Mouse (Mus musculus) midbrain, postnatal 0 days (tissue): ENCODE data around the gene Ccser1. TPM values are rescaled to one million over a fixed set of nuclear protein-coding genes. Genes with fewer than 3 reads are reported as not detected.

ENCODE experiments used
- ATAC-seq: fragments of 200-750 bp; cut with Nextera tagmentation; 2 replicates; pipeline ENCODE4 v1.8.0; 2017; ENCODE audit warnings: moderate number of reproducible peaks, mild to moderate bottlenecking, moderate TSS enrichment, moderate library complexity; ENCODE audit not compliant: low FRiP score
- DNase-seq: peaks from one replicate; pipeline ENCODE4 v3.0.0-alpha.2; 2015; ENCODE audit warnings: low spot score
- H3K27ac ChIP-seq: fragments of 300-500 bp; sonication (generic); 2 replicates; pipeline ENCODE4 v1.5.1; 2014; ENCODE audit warnings: low read depth, mild to moderate bottlenecking, low read length, mixed read lengths
- H3K27me3 ChIP-seq: fragments of 300-500 bp; sonication (generic); 2 replicates; pipeline ENCODE4 v1.6.1; 2014; ENCODE audit warnings: low read length, control low read depth, mixed read lengths; ENCODE audit not compliant: insufficient read depth
- H3K36me3 ChIP-seq: fragments of 300-500 bp; sonication (generic); 2 replicates; pipeline ENCODE4 v1.6.1; 2014; ENCODE audit warnings: low read length, control low read depth, mixed read lengths; ENCODE audit not compliant: insufficient read depth
- H3K4me1 ChIP-seq: fragments of 300-500 bp; sonication (generic); 2 replicates; pipeline ENCODE4 v1.6.1; 2014; ENCODE audit warnings: mild to moderate bottlenecking, control low read depth, antibody characterized with exemption, low read length, mixed read lengths; ENCODE audit not compliant: insufficient read depth
- H3K4me2 ChIP-seq: fragments of 300-500 bp; sonication (generic); 2 replicates; pipeline ENCODE4 v1.6.1; 2014; ENCODE audit warnings: low read depth, mild to moderate bottlenecking, low read length, mixed read lengths; ENCODE audit not compliant: poor library complexity, severe bottlenecking
- H3K4me3 ChIP-seq: fragments of 300-500 bp; sonication (generic); 2 replicates; pipeline ENCODE4 v1.5.1; 2014; ENCODE audit warnings: low read depth, mild to moderate bottlenecking, low read length, moderate library complexity
- H3K9ac ChIP-seq: fragments of 300-500 bp; sonication (generic); replicated peaks from 2 replicates; pipeline ENCODE4 v1.6.1; 2014; ENCODE audit warnings: mild to moderate bottlenecking, low read length, moderate library complexity, mixed read lengths; ENCODE audit not compliant: poor library complexity, severe bottlenecking
- H3K9me3 ChIP-seq: fragments of 300-500 bp; sonication (generic); 2 replicates; pipeline ENCODE4 v1.6.1; 2016; ENCODE audit warnings: low read length, control low read depth
- CTCF ChIP-seq: IDR thresholded peaks from 2 replicates; pipeline ENCODE4 v1.5.1; 2016; ENCODE audit warnings: antibody characterized with exemption, mild to moderate bottlenecking
- WGBS: fragments of 180-500 bp; shearing (Covaris S2); extraction: QIAGEN DNeasy Blood & Tissue Kit; methylation state at CpG from one replicate; pipeline ENCODE4 v1.1.7; 2014; 5-methylcytosine and 5-hydroxymethylcytosine counted together
- polyA plus RNA-seq: library from polyadenylated mRNA; unstranded; fragments of >200 nt; fragmentation: Nextera tagmentation; extraction: Ambion mirVana; gene quantifications from 2 replicates; pipeline ENCODE4 v1.2.1, GENCODE M21; 2015
- total RNA-seq: library from RNA; depleted of rRNA; stranded (reverse); fragments of >200 nt; gene quantifications from 2 replicates; pipeline ENCODE4 v1.2.3, GENCODE M21; 2014

Gene Ccser1
- total and polyA plus RNA-seq, 2 experiments from 2014 or later, result 13.9 to 51.4 TPM

DNA sequence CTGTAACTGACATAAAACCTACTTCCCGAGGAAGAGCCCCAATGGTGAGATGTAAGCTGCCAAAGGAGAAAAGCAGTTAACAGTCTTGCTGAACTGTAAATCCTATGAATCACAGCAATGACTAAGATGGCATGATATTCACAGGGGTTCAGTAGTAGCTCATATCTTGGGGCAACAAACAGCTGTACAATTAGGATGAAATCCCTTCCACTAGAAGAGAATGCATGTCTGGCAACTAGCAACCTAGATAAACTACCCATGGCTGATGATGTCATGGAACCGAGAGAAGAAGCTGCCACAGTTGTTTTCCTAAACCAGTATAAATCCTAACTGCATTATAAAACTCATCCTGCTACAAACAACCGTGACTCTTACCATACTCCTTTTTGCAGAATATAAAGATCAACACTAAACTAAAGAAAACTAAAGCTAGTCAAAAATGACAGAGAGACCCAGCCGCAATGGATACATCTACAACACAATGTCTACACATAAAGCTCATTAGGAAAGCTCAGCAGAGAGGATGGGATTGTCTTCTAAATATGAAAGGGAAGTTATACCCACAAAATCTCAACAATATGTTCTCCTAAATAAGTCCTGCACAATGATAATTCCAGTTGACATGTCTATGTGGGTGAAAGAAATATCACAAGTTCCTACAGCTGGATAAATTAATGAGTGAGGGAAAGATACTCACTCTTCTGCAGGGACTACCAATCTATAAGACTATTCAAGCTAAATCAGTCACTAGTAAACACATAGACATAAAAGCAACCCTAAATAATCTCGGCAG lies 550.2 kb downstream of the Ccser1 start:
- Histone ChIP-seq H3K9me3 (no peaks in the 10 kb centered on the region), H3K4me1 (no peaks in the 10 kb centered on the region), H3K4me2 (no peak overlapping the region), H3K9ac (no peak overlapping the region), H3K27me3 (no peaks in the 10 kb centered on the region), H3K36me3 (no peaks in the 10 kb centered on the region), H3K4me3 (no peak overlapping the region), H3K27ac (no peak overlapping the region)
- 80% methylated on average over 5 of the region's 5 CpGs for WGBS
- no peak for TF ChIP-seq CTCF
- ATAC-seq, result no peak
- DNase-seq, result no peak

- Histone ChIP-seq H3K4me3 (no peak overlapping the region), H3K27me3 (no peaks in the 10 kb centered on the region), H3K36me3 (no peaks in the 10 kb centered on the region), H3K4me1 (no peaks in the 10 kb centered on the region), H3K9ac (no peak overlapping the region), H3K27ac (no peak overlapping the region), H3K4me2 (no peak overlapping the region), H3K9me3 (no peaks in the 10 kb centered on the region)
- 57% methylated on average over 1 of the region's 1 CpGs for WGBS
- DNase-seq (no peak), ATAC-seq (no peak)
- no peak for TF ChIP-seq CTCF
These were observed 566.2 kb downstream of the Ccser1 start for GRCm38 (mm10) chr6:61746346-61746745.

- no peak overlapping the region for H3K4me3 ChIP-seq
- H3K9me3 ChIP-seq, result no peaks in the 10 kb centered on the region
- H3K4me1 ChIP-seq, result no peaks in the 10 kb centered on the region
- H3K27me3 ChIP-seq, result no peaks in the 10 kb centered on the region
- WGBS, result 90% methylated on average over 3 of the region's 3 CpGs
- no peak overlapping the region for H3K27ac ChIP-seq
- H3K4me2 ChIP-seq, result no peak overlapping the region
- H3K36me3 ChIP-seq, result no peaks in the 10 kb centered on the region
- TF ChIP-seq CTCF, result no peak
- no peak for ATAC-seq
- H3K9ac ChIP-seq, result no peak overlapping the region
- DNase-seq, result no peak
These were observed 582.0 kb downstream of the Ccser1 start for GRCm38 (mm10) chr6:61762135-61762534.

GRCm38 (mm10) chr6:61763379-61763778 lies 583.3 kb downstream of the Ccser1 start:
- WGBS, result 78% methylated on average over 5 of the region's 5 CpGs
- no peak for DNase-seq
- H3K4me3 ChIP-seq, result no peak overlapping the region

GRCm38 (mm10) chr6:61765801-61766200 lies 585.7 kb downstream of the Ccser1 start:
- Histone ChIP-seq H3K4me2 (no peak overlapping the region), H3K9me3 (no peaks in the 10 kb centered on the region), H3K4me1 (no peaks in the 10 kb centered on the region), H3K4me3 (no peak overlapping the region), H3K9ac (no peak overlapping the region), H3K36me3 (no peaks in the 10 kb centered on the region), H3K27ac (no peak overlapping the region), H3K27me3 (no peaks in the 10 kb centered on the region)
- ATAC-seq (no peak), DNase-seq (no peak)
- TF ChIP-seq CTCF, result no peak
- WGBS, result 65% methylated on average over 2 of the region's 2 CpGs

More at GRCm38 (mm10) chr6:61763379-61763778, 583.3 kb downstream of the Ccser1 start:
- no peak for ATAC-seq
- no peaks in the 10 kb centered on the region for H3K27me3 ChIP-seq
- TF ChIP-seq CTCF, result no peak
- no peaks in the 10 kb centered on the region for H3K36me3 ChIP-seq
- H3K4me2 ChIP-seq, result no peak overlapping the region
- H3K27ac ChIP-seq, result no peak overlapping the region
- no peaks in the 10 kb centered on the region for H3K4me1 ChIP-seq
- H3K9me3 ChIP-seq, result no peaks in the 10 kb centered on the region
- H3K9ac ChIP-seq, result no peak overlapping the region

- whole genome bisulfite sequencing, result 73% methylated on average over 8 of the region's 8 CpGs
- H3K4me3 ChIP-seq, result no peak overlapping the region
- H3K4me2 ChIP-seq, result no peak overlapping the region
- H3K9ac ChIP-seq, result no peak overlapping the region
- H3K4me1 ChIP-seq, result no peaks in the 10 kb centered on the region
- H3K36me3 ChIP-seq, result no peaks in the 10 kb centered on the region
- no peak overlapping the region for H3K27ac ChIP-seq
- TF ChIP-seq CTCF, result no peak
- no peaks in the 10 kb centered on the region for H3K27me3 ChIP-seq
- DNase-seq (no peak), ATAC-seq (no peak)
- H3K9me3 ChIP-seq, result no peaks in the 10 kb centered on the region
These were observed 587.0 kb downstream of the Ccser1 start for GRCm38 (mm10) chr6:61767151-61767550.
